Mouse (Mus musculus): ENCODE measurements around the gene Aamdc.

DNA sequence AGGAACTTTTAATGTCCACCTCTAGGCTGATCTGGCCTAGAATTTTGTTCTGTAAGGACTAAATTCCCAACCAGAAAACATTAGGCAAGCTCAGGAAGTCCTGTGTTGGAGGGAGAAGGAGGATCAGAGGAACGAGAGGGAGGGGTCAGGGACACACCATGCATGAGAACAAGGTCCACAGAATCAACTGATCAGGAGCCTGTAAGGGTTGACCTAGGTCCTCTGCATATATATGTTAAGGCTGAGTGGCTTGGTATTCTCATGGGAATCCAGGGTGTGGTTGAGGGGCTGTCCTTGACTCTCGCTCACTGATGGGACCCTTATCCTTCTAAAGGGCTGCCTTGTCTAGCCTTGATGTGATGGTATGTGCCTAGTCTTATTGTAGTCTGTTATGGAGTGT is 15.7 kb downstream of the Aamdc start:
- no peak for TF ChIP-seq POLR2A (IDR thresholded peaks at IDR 0.05; ENCODE audit: extremely low read depth, insufficient read depth, low read length)
- TF ChIP-seq CTCF (IDR thresholded peaks at IDR 0.05; ENCODE audit: extremely low read depth, insufficient read depth, low read length), result no peak

Measured in cortical plate, adult 2 months (tissue).